Mouse (Mus musculus) hindbrain, embryonic 12.5 days (tissue): ENCODE measurements at regions not wholly inside any gene's neighbourhood (a gene's known extent, or its start where the extent isn't known, plus 50 kb on each side); places are given as distances from the start of the nearest gene placed in this dataset.

Source experiments
- ATAC-seq: fragments of 200-750 bp; cut with Nextera tagmentation; 2 replicates; pipeline ENCODE4 v1.8.0; 2017; ENCODE audit warnings: moderate TSS enrichment; ENCODE audit not compliant: low FRiP score
- H3K27ac ChIP-seq: fragments of 300-500 bp; sonication (generic); 2 replicates; pipeline ENCODE4 v1.5.1; 2016; ENCODE audit warnings: mild to moderate bottlenecking
- H3K27me3 ChIP-seq: fragments of 300-500 bp; sonication (generic); 2 replicates; pipeline ENCODE4 v1.6.1; 2016; ENCODE audit warnings: mild to moderate bottlenecking
- H3K36me3 ChIP-seq: fragments of 300-500 bp; sonication (generic); 2 replicates; pipeline ENCODE4 v1.6.1; 2016; ENCODE audit warnings: mild to moderate bottlenecking
- H3K4me1 ChIP-seq: fragments of 300-500 bp; sonication (generic); 2 replicates; pipeline ENCODE4 v1.6.1; 2016
- H3K4me2 ChIP-seq: fragments of 300-500 bp; sonication (generic); replicated peaks from 2 replicates; pipeline ENCODE4 v1.6.1; 2016; ENCODE audit warnings: mild to moderate bottlenecking
- H3K4me3 ChIP-seq: fragments of 300-500 bp; sonication (generic); 2 replicates; pipeline ENCODE4 v1.5.1; 2016; ENCODE audit warnings: mild to moderate bottlenecking
- H3K9ac ChIP-seq: fragments of 300-500 bp; sonication (generic); 2 replicates; pipeline ENCODE4 v1.6.1; 2016; ENCODE audit warnings: mild to moderate bottlenecking, moderate library complexity
- H3K9me3 ChIP-seq: fragments of 300-500 bp; sonication (generic); replicated peaks from 2 replicates; pipeline ENCODE4 v1.6.1; 2016; ENCODE audit warnings: mild to moderate bottlenecking
- WGBS: fragments of 180-500 bp; shearing (Covaris S2); methylation state at CpG from one replicate; pipeline ENCODE4 v1.1.7; 2016; 5-methylcytosine and 5-hydroxymethylcytosine counted together

DNA sequence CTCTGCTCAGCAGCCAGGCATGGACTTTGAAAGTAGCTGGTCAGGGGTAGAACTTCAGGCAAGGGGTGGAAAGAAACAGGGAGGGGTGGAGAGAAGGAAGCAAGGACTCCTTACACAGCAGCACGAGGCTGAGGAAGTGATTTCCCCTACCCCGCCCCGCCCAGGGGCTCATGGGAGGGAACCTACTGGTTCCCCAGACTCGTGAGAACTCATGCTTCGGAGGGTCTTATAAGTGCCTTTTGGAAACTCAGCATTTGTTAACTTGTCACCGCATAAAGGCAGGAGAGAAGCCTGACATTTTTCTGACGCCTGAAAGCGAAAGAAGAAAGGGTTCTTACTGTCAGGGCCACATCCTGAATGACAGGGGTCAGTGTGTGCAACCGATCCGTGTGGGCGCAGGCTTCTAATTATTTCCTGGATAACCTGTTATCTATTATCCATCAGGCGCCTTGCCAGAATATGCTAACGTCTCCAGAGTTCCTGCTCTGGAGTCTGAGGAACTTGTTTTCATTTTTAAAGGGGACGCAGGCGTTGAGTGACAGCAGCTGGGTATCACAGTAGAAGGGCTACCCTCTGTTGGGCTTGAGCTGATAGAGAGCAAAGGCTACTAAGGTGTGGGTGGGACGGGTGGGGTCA lies 98.2 kb upstream of the Max start:
- H3K27ac ChIP-seq: no peak overlapping the region; the same call in 1 of the 2 replicates
- peak overlapping the region; percentile 32 for H3K4me2 ChIP-seq
- H3K27me3 ChIP-seq: no peaks in the 10 kb centered on the region
- H3K4me3 ChIP-seq: no peak overlapping the region
- H3K9me3 ChIP-seq: 0 out of 2 replicates have a peak, but pooled peaks cover 3% of the 10 kb centered on the region
- H3K9ac ChIP-seq: no peak overlapping the region
- WGBS: 21% methylated on average over 16 of the region's 16 CpGs
- ATAC-seq: no peak
- peaks cover 11% of the 10 kb centered on the region; the same call in 1 of the 2 replicates for H3K4me1 ChIP-seq
- H3K36me3 ChIP-seq: no peaks in the 10 kb centered on the region

DNA sequence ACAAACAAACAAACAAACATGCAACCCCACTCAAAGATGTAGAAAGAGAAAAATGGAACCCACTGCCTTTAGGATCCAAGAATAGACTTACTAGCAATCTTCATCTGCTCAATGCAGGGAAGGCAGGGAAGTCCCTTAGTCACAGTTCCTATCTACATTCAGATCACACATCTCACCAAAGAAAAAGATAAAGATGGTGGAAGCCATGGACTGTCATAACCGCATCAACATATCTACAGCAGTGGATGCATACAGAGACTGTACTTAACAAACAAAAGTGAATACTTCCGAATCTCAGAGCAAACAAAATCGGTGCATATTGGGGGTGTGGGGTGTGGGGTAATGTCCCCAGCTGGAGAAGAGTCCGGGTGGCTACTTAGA lies 97.7 kb upstream of the Max start:
- 0 out of 2 replicates have a peak overlapping the region, but pooled peaks have one; percentile 32 for H3K4me2 ChIP-seq

DNA sequence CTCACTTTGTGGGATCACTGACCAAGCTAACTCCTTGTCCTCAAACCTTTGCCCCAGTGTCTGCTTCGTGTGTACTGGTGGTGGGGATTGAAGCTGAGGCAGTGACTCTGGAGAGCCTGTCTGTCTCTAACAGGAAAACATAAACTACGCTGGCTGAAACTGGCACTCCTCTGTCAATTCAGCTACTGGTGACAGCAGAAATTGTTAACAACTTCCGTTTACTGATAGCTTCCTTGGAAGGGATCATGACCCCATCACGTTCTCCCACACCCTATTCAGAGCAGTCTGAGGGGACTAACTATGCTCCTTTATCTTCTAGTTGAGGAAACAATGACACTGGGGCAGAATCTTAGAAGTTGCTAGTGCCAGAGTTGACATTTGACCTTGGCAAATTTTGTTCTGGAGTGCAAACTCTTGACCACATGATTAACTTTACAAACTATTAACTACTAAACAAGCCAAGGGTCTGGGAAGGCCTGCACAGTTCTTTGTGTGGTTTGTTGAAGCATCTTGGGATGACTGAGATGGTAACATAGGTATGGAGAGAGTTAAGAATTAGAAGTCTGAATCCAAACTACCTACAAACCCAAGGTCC lies 96.7 kb upstream of the Max start:
- WGBS: 25% methylated on average over 4 of the region's 4 CpGs
- Histone ChIP-seq H3K36me3 (no peaks in the 10 kb centered on the region), H3K27ac (no peak overlapping the region), H3K9ac (no peak overlapping the region), H3K4me3 (no peak overlapping the region), H3K27me3 (peaks cover 5% of the 10 kb centered on the region; the same call in 1 of the 2 replicates), H3K4me2 (no peak overlapping the region), H3K4me1 (peaks cover 11% of the 10 kb centered on the region; the same call in 1 of the 2 replicates), H3K9me3 (0 out of 2 replicates have a peak, but pooled peaks cover under 1% of the 10 kb centered on the region)
- ATAC-seq: no peak

More for the DNA sequence above, 97.7 kb upstream of the Max start:
- 0 out of 2 replicates have a peak, but pooled peaks cover 3% of the 10 kb centered on the region for H3K9me3 ChIP-seq
- no peaks in the 10 kb centered on the region for H3K27me3 ChIP-seq
- no peak overlapping the region for H3K9ac ChIP-seq
- H3K4me3 ChIP-seq: no peak overlapping the region
- H3K27ac ChIP-seq: no peak overlapping the region
- ATAC-seq: no peak
- no peaks in the 10 kb centered on the region for H3K36me3 ChIP-seq
- WGBS: 75% methylated on average over 4 of the region's 4 CpGs
- H3K4me1 ChIP-seq: peaks cover 11% of the 10 kb centered on the region; the same call in 1 of the 2 replicates

DNA sequence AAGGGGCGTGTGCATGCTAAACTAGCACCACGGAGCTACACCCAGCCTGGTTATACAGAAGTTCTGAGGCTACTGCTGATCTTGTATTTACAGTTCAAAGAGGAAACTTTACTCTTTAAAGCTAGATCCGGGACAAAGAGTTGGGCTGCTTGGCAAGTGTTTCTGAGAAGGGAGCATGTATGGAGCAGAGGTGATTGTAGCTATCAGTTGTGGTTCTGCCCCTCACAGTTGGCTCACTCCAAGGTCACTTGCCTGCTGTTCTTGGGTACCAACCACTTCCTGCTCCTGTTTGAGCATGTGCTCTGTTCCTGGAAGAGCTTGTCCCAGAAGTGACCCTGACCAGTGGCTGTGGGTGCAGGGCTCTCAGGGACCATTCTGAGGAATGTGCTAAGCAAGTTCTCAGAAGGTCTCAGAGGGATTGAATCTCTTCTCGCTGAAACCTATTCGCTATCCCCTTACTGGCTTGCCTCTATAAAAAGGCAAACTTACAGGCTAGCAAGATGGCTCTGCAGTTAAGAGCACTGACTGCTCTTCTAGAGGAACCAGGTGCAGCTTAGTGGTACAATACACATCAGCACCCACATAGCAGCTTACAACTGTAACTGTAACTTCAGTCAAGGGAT lies 94.9 kb upstream of the Max start:
- Histone ChIP-seq H3K4me3 (no peak overlapping the region), H3K36me3 (no peaks in the 10 kb centered on the region), H3K27ac (no peak overlapping the region), H3K4me2 (no peak overlapping the region), H3K27me3 (peaks cover 5% of the 10 kb centered on the region; the same call in 1 of the 2 replicates), H3K9me3 (no peaks in the 10 kb centered on the region), H3K4me1 (peaks cover 11% of the 10 kb centered on the region; the same call in 1 of the 2 replicates), H3K9ac (no peak overlapping the region)
- ATAC-seq: no peak
- WGBS: 71% methylated on average over 5 of the region's 5 CpGs

DNA sequence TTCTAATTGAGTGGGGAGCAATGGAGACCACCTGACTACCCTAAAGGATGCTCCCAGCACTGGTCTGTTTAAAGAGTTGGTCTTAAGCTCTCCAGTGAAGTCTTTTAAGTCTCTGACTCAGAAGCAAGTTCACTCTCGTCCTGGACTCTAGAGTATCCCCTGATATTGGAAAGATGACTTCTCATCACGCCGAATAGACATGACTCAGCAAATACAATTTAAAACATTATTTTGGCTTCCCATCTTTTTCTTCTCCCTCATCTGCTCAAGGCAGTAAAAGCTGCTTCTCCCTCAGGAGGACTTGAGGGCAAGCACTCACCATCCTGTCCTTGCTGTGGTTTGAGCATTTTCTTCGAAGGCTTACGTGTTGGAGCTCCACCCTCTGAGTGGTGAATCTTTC lies 92.7 kb upstream of the Max start:
- no peak overlapping the region for H3K4me2 ChIP-seq
- H3K4me3 ChIP-seq: no peak overlapping the region
- H3K9me3 ChIP-seq: no peaks in the 10 kb centered on the region
- no peak overlapping the region for H3K9ac ChIP-seq
- no peaks in the 10 kb centered on the region for H3K36me3 ChIP-seq
- no peak overlapping the region for H3K27ac ChIP-seq
- no peak for ATAC-seq
- WGBS: 90% methylated on average over 5 of the region's 5 CpGs
- H3K4me1 ChIP-seq: peaks cover under 1% of the 10 kb centered on the region; the same call in 1 of the 2 replicates
- H3K27me3 ChIP-seq: peaks cover 5% of the 10 kb centered on the region; the same call in 1 of the 2 replicates

DNA sequence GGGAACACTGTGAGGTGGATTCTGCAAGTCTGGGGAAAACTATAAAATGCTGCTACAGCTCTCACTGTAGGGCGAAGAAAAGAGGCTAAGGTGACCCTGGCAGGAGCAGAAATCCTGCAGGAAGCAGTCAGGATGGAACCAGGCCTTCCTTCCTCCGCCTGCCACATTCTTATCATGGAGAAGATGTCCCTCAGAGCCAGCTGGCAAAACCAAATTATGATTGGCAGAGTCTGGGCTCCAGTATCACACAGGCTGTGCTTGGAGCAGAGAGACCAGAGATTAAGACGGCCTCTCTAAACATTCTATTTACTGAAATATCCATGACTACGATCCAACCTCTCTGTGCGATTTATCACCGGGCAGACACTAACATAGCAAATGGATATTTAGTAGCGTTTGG lies 92.2 kb upstream of the Max start:
- Histone ChIP-seq H3K27me3 (peaks cover 5% of the 10 kb centered on the region; the same call in 1 of the 2 replicates), H3K4me2 (no peak overlapping the region), H3K4me3 (no peak overlapping the region), H3K9me3 (no peaks in the 10 kb centered on the region), H3K9ac (no peak overlapping the region), H3K36me3 (no peaks in the 10 kb centered on the region), H3K27ac (no peak overlapping the region), H3K4me1 (no peaks in the 10 kb centered on the region)
- 93% methylated on average over 7 of the region's 7 CpGs for WGBS
- no peak for ATAC-seq

DNA sequence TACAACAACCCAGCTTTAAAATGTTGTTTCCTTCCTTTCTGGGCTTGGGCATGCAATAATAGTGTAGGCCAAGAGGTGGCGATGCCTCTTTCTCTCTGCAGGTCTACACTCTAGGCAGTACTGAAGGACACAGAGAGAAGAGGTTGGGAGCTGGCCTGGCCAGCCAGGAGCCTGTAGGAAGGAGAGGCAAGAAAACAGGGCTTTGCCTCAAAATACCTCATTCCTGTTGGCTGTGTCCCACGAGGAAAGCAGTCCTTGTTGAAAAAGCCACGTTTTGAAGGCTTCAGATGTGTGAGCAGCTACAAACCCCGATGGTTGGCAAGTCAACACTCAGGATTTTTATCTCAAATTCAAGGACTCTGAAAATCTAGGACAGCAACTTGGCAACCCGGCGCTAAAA lies 90.9 kb upstream of the Max start:
- no peak overlapping the region for H3K4me3 ChIP-seq
- no peak overlapping the region for H3K27ac ChIP-seq
- WGBS: 72% methylated on average over 6 of the region's 6 CpGs
- peaks cover 5% of the 10 kb centered on the region; the same call in 1 of the 2 replicates for H3K27me3 ChIP-seq
- H3K9ac ChIP-seq: no peak overlapping the region
- ATAC-seq: no peak
- no peaks in the 10 kb centered on the region for H3K9me3 ChIP-seq
- no peaks in the 10 kb centered on the region for H3K36me3 ChIP-seq
- H3K4me2 ChIP-seq: no peak overlapping the region
- no peaks in the 10 kb centered on the region; the same call in 1 of the 2 replicates for H3K4me1 ChIP-seq

DNA sequence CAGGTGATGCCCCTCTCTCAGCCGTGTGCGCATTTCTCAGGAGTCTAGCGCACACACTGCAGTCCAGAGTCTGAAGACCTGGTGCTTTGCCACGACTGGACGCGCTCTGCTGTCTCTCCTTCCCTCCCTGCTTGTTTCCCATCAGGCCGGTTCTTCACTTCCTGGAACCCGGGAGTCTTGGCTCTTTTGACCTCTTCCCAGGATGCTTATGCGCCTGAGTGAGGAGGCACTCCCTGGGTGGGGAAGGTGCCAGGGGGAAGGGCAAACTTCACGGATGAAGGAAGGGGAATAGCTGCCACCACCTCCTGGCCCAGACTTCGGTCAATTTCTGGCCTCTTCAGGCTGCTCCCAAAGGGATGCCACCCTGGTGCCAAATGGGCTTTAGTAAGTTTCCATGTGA lies 86.4 kb upstream of the Max start:
- Histone ChIP-seq H3K36me3 (no peaks in the 10 kb centered on the region), H3K4me1 (no peaks in the 10 kb centered on the region; the same call in 1 of the 2 replicates), H3K27ac (no peak overlapping the region), H3K9me3 (no peaks in the 10 kb centered on the region), H3K27me3 (no peaks in the 10 kb centered on the region), H3K9ac (no peak overlapping the region), H3K4me3 (no peak overlapping the region), H3K4me2 (no peak overlapping the region)
- WGBS: 39% methylated on average over 11 of the region's 11 CpGs
- no peak for ATAC-seq

DNA sequence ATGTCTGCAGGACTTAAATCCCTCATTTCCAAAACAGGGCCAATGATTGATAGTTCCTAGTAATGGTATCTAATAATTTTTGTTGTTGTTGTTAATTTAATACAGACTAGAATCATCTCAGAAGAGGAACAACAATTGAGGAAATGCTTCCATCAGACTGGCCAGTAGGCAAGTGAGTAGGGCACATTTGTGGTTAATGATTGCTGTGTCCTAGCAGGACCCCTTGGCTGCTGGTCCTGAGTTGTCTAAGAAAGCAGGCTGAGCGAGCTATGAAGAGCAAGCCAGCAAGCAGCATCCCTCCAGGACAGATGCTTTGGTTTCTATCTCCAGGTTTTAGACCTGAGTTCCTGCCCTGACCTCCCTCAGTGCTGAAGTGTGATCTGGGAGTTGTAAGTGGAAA lies 85.3 kb upstream of the Max start:
- ATAC-seq: no peak
- H3K4me1 ChIP-seq: no peaks in the 10 kb centered on the region; the same call in 1 of the 2 replicates
- H3K36me3 ChIP-seq: no peaks in the 10 kb centered on the region
- no peak overlapping the region for H3K4me2 ChIP-seq
- 77% methylated on average over 1 of the region's 1 CpGs for WGBS
- H3K9me3 ChIP-seq: no peaks in the 10 kb centered on the region
- no peak overlapping the region for H3K4me3 ChIP-seq
- H3K27ac ChIP-seq: no peak overlapping the region
- H3K9ac ChIP-seq: no peak overlapping the region
- H3K27me3 ChIP-seq: no peaks in the 10 kb centered on the region

DNA sequence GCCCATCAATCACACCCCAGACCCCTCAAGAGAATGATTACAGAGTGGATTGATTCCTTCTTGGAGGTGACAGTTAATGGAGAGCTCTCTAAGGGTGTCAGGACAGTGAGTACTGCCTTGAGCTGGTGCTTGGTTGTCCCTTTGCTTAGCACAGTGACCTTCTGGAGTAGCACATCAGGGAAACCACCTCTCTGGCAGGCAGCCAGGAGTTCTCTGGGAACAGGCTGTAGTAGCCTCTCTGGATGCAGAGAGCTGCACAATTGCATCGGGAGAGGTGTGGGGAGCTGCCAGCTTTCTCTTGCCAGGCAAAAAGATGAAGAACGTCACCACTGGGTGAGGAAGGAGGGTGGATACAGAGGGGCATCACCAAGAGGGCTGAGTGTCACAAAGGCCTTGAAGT lies 84.0 kb upstream of the Max start:
- Histone ChIP-seq H3K9ac (no peak overlapping the region), H3K27me3 (no peaks in the 10 kb centered on the region)
- 69% methylated on average over 2 of the region's 2 CpGs for WGBS

DNA sequence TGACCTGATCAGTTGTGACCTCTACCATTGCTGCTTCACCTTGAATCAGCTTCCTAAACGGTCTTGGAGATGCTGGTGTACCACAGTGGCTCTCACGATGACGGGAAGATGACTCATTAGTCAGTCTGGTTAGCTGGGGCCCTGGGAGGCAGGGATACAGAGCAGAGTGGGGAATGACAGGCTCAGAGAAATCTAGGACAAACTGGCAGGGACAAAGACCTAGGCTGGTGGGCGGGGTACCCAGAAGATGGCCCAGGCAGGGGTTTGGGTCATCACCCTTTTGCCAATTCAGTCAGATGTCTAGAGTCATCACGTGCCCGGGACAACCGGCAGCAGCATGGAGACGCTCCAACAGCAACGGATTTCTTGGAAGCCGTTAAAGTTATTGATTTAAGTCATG lies 83.4 kb upstream of the Max start:
- no peak overlapping the region for H3K9ac ChIP-seq
- H3K4me2 ChIP-seq: no peak overlapping the region
- H3K4me1 ChIP-seq: no peaks in the 10 kb centered on the region; the same call in 1 of the 2 replicates
- H3K9me3 ChIP-seq: no peaks in the 10 kb centered on the region
- no peaks in the 10 kb centered on the region for H3K36me3 ChIP-seq
- no peaks in the 10 kb centered on the region for H3K27me3 ChIP-seq
- 83% methylated on average over 10 of the region's 10 CpGs for WGBS
- no peak for ATAC-seq
- H3K27ac ChIP-seq: no peak overlapping the region
- no peak overlapping the region for H3K4me3 ChIP-seq

More for the DNA sequence above, 84.0 kb upstream of the Max start:
- ATAC-seq: no peak
- H3K4me3 ChIP-seq: no peak overlapping the region
- no peak overlapping the region for H3K4me2 ChIP-seq
- no peak overlapping the region for H3K27ac ChIP-seq
- no peaks in the 10 kb centered on the region for H3K36me3 ChIP-seq
- no peaks in the 10 kb centered on the region; the same call in 1 of the 2 replicates for H3K4me1 ChIP-seq
- H3K9me3 ChIP-seq: no peaks in the 10 kb centered on the region

DNA sequence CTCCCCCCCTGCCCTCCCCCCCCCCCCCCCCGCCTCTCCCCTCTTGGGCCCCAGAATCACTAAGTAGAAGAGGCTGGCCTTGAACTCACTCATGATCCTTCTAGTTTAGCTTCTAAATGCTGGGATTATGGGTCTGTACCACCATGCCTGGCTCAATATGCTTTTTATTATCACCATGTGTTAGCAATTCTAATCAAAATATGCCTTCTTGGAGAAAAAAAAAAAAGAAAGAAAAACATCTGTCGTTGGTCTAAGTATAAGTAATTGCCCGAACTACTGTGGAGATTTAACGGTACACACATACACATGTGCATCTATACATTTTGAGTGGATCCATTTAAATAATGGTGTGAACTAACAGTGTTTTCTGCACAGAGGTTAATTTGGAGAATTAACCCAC lies 80.4 kb upstream of the Max start:
- no peaks in the 10 kb centered on the region for H3K9me3 ChIP-seq

More for the DNA sequence above, 80.4 kb upstream of the Max start:
- Histone ChIP-seq H3K27ac (no peak overlapping the region), H3K4me1 (no peaks in the 10 kb centered on the region; the same call in 1 of the 2 replicates), H3K36me3 (no peaks in the 10 kb centered on the region), H3K27me3 (no peaks in the 10 kb centered on the region), H3K4me3 (no peak overlapping the region), H3K9ac (no peak overlapping the region), H3K4me2 (no peak overlapping the region)
- ATAC-seq: no peak
- 57% methylated on average over 3 of the region's 4 CpGs for WGBS
